Mouse (Mus musculus): ENCODE data around the gene Bdh1.

- TF ChIP-seq CTCF (IDR thresholded peaks at IDR 0.05; ENCODE audit: extremely low read depth, insufficient read depth, low read length) (no peak), POLR2A (IDR thresholded peaks at IDR 0.05; ENCODE audit: extremely low read depth, insufficient read depth, low read length) (no peak)
Measured at GRCm38 (mm10) chr16:31498336-31498735, 76.3 kb downstream of the Bdh1 start.

All from cortical plate, adult 2 months (tissue).